Mouse (Mus musculus) heart, embryonic 11.5 days (tissue): ENCODE data around the gene Myo1b. TPM values are rescaled to one million over a fixed set of nuclear protein-coding genes. Genes with fewer than 3 reads are reported as not detected.

Experiments
- ATAC-seq: fragments of 200-750 bp; cut with Nextera tagmentation; replicated peaks from 2 replicates; pipeline ENCODE4 v1.8.0; 2017; ENCODE audit warnings: moderate library complexity; ENCODE audit not compliant: insufficient number of reproducible peaks, low FRiP score, low TSS enrichment
- H3K27ac ChIP-seq: fragments of 300-500 bp; sonication (generic); 2 replicates; pipeline ENCODE4 v1.5.1; 2014; ENCODE audit warnings: mild to moderate bottlenecking, low read depth, low read length
- H3K27me3 ChIP-seq: fragments of 300-500 bp; sonication (generic); 2 replicates; pipeline ENCODE4 v1.6.1; 2014; ENCODE audit warnings: mild to moderate bottlenecking, low read length, mixed read lengths; ENCODE audit not compliant: control insufficient read depth, insufficient read depth
- H3K36me3 ChIP-seq: fragments of 300-500 bp; sonication (generic); 2 replicates; pipeline ENCODE4 v1.6.1; 2014; ENCODE audit warnings: mild to moderate bottlenecking, low read length, moderate library complexity, mixed read lengths; ENCODE audit not compliant: control insufficient read depth, insufficient read depth
- H3K4me1 ChIP-seq: fragments of 300-500 bp; sonication (generic); 2 replicates; pipeline ENCODE4 v1.6.1; 2014; ENCODE audit warnings: low read length; ENCODE audit not compliant: control insufficient read depth, insufficient read depth
- H3K4me2 ChIP-seq: fragments of 300-500 bp; sonication (generic); 2 replicates; pipeline ENCODE4 v1.6.1; 2014; ENCODE audit warnings: mild to moderate bottlenecking, moderate library complexity
- H3K4me3 ChIP-seq: fragments of 300-500 bp; sonication (generic); 2 replicates; pipeline ENCODE4 v1.5.1; 2014; ENCODE audit warnings: low read depth, low read length
- H3K9ac ChIP-seq: fragments of 300-500 bp; sonication (generic); 2 replicates; pipeline ENCODE4 v1.6.1; 2014; ENCODE audit warnings: mild to moderate bottlenecking, low read depth, low read length, moderate library complexity
- H3K9me3 ChIP-seq: fragments of 300-500 bp; sonication (generic); replicated peaks from 2 replicates; pipeline ENCODE4 v1.6.1; 2016; ENCODE audit warnings: low read length; ENCODE audit not compliant: control insufficient read depth
- WGBS: fragments of 180-500 bp; shearing (Covaris S2); extraction: QIAGEN DNeasy Blood & Tissue Kit; methylation state at CpG from one replicate; pipeline ENCODE4 v1.1.7; 2014; ENCODE audit not compliant: insufficient replicate concordance; 5-methylcytosine and 5-hydroxymethylcytosine counted together
- polyA plus RNA-seq: library from polyadenylated mRNA; unstranded; fragments of >200 nt; fragmentation: Nextera tagmentation; extraction: Ambion mirVana; gene quantifications from 2 replicates; pipeline ENCODE4 v1.2.1, GENCODE M21; 2014

Myo1b gene
- polyA plus RNA-seq, 1 experiment from 2014 or later: 51.8 TPM

DNA sequence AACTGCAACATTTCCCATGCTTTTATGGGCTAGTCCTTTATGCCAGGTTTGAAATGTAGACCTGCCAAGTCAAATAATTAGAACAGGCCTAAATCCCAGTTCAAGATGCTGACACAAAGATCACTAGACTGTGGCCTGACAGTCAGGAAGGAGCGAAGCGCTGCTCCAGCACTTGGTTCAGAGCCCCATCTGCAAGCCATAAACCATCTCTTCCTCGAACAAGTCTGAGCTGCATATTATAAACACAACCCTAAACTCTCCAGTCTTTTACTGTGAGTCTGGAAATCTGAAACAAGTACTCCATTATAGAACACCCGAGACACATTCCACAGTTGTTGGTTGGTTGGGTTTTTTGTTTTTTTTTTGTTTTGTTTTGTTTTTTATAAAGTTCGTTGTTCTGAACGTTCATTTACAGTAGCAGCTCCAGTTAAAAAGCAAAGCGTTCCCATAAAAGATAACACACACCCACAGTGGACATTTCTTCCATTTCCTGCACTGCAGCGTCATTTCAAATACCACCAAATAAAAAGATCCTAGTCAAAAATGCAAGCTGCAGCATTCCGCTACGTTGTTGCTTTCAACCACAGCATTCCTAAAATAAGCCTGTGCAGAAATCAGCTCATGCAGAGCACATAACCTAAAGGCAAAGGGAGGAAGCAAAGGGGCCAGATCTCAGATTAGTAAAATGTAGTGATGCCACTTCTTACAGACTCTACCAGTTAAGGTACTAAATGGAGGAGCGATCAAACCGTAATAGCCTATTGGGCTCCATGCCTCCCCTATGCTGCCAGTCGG, 94.0 kb downstream of the Myo1b start:
- WGBS: 84% methylated on average over 13 of the region's 13 CpGs
- H3K4me2 ChIP-seq: no peak overlapping the region
- no peaks in the 10 kb centered on the region for H3K36me3 ChIP-seq
- no peaks in the 10 kb centered on the region for H3K9me3 ChIP-seq
- H3K9ac ChIP-seq: no peak overlapping the region
- H3K4me3 ChIP-seq: no peak overlapping the region
- ATAC-seq: no peak
- no peak overlapping the region for H3K27ac ChIP-seq
- peaks cover 4% of the 10 kb centered on the region for H3K4me1 ChIP-seq
- H3K27me3 ChIP-seq: no peaks in the 10 kb centered on the region

DNA sequence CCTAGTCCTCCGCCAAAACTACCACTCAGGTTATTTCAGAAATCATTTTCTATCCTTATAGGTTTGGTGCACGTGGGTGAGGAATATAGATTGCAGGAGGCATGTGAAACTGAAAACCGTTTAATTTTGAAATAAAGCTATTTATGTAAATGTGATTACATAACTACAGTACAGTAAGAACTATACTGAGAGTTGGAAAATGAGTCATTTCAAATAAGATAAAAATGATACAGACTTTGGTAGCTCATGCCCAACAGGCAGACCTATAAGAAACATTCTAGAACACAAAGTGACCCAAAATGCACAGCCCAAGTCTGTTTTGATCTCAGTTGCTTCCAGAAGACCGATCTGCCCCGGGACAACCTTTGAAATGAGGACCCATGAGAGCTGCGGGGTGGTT, 95.4 kb downstream of the Myo1b start:
- H3K4me1 ChIP-seq: peaks cover 4% of the 10 kb centered on the region
- no peaks in the 10 kb centered on the region for H3K9me3 ChIP-seq
- no peak overlapping the region for H3K4me2 ChIP-seq
- ATAC-seq: no peak
- no peak overlapping the region for H3K9ac ChIP-seq
- no peak overlapping the region for H3K4me3 ChIP-seq
- no peak overlapping the region for H3K27ac ChIP-seq
- WGBS: 89% methylated on average over 6 of the region's 6 CpGs
- no peaks in the 10 kb centered on the region; the same call in 1 of the 2 replicates for H3K36me3 ChIP-seq
- H3K27me3 ChIP-seq: no peaks in the 10 kb centered on the region

DNA sequence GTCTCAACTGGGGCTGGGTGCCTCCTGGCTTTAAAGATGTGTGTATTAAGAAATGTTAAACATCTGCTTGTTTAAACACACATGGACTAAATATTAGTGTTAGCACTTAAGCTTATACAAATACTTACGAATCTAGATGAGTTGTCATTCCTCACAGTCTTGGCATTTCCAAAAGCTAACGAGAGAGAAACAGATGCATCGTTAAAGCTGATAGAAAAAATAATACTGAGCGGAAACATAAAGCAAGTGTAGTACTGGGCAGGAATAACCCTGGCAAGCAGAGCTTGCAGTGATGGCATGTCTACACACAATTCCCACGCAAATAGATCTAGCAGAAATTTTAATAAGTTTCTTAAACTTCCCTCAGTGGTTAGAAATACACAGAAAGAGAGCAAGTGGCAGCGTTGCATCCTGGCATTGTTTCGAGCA, 95.8 kb downstream of the Myo1b start:
- peaks cover 4% of the 10 kb centered on the region for H3K4me1 ChIP-seq
- no peak for ATAC-seq
- no peaks in the 10 kb centered on the region; the same call in 1 of the 2 replicates for H3K36me3 ChIP-seq
- H3K4me3 ChIP-seq: no peak overlapping the region
- WGBS: 82% methylated on average over 7 of the region's 7 CpGs
- H3K27ac ChIP-seq: no peak overlapping the region
- no peak overlapping the region for H3K9ac ChIP-seq
- H3K4me2 ChIP-seq: no peak overlapping the region
- H3K27me3 ChIP-seq: no peaks in the 10 kb centered on the region
- H3K9me3 ChIP-seq: no peaks in the 10 kb centered on the region

DNA sequence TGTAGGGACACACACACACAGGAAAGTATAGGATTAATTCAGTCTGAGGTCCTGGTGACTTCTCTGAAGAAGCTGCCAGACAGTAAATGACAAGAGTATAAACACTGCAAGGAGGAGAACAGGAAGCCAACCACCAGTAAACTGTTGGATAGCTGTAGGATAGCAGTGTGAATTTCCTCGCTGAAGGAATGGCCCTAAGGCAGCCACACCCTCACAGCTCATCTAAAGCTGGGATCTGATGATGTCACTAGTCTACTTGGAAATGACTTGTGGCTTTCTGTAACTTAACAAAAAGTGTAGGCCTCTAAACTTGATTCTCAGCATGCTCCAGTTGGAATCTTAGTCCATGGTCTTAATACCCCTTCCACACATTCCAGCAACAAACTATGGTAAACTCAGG, 100.2 kb downstream of the Myo1b start:
- WGBS: 77% methylated on average over 1 of the region's 1 CpGs
- no peak overlapping the region for H3K4me2 ChIP-seq
- no peak for ATAC-seq

DNA sequence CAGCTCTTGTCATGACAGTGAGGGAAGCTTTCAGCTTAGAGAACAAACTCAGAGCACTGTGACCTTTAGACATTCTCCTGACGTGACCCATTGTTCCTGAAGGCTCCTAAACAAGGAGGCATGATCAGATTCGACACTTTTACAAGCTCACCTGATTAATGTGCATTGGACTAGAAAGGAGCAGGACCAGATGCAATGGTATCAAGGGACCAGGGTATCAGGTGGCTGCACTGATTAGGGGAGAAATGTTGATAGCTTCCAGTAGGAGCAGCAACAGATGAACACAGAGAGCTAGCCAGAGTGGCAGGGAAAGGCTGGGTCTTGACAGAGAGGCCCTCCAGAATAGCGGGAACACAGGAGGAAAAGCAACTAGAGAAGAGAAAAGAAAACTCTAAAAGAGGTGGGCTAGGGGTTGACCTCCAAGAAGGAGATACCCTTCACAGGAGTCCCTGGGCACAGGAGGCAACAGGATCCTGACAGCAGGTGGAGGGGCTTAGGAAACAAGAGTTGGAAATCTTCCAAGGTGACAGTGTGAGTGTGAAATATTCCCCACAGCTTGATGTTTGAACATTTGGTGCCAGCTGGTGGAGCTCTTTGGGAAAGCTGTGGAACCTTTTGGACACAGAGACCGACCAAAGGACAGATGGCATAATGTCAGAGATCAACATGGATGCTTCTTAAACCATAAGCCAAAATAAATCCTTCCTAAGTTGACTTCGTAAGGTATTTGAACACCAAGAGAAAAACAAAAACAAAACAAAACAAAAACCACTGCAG, 100.8 kb downstream of the Myo1b start:
- Histone ChIP-seq H3K27me3 (no peaks in the 10 kb centered on the region), H3K9me3 (no peaks in the 10 kb centered on the region), H3K9ac (no peak overlapping the region), H3K4me1 (no peaks in the 10 kb centered on the region), H3K4me3 (no peak overlapping the region), H3K4me2 (no peak overlapping the region), H3K27ac (no peak overlapping the region), H3K36me3 (no peaks in the 10 kb centered on the region; the same call in 1 of the 2 replicates)
- 67% methylated on average over 5 of the region's 5 CpGs for WGBS
- no peak for ATAC-seq

More for the DNA sequence above, 100.2 kb downstream of the Myo1b start:
- H3K9ac ChIP-seq: no peak overlapping the region
- no peak overlapping the region for H3K4me3 ChIP-seq
- no peaks in the 10 kb centered on the region for H3K9me3 ChIP-seq
- no peaks in the 10 kb centered on the region for H3K27me3 ChIP-seq
- H3K27ac ChIP-seq: no peak overlapping the region
- H3K4me1 ChIP-seq: no peaks in the 10 kb centered on the region
- H3K36me3 ChIP-seq: no peaks in the 10 kb centered on the region; the same call in 1 of the 2 replicates

DNA sequence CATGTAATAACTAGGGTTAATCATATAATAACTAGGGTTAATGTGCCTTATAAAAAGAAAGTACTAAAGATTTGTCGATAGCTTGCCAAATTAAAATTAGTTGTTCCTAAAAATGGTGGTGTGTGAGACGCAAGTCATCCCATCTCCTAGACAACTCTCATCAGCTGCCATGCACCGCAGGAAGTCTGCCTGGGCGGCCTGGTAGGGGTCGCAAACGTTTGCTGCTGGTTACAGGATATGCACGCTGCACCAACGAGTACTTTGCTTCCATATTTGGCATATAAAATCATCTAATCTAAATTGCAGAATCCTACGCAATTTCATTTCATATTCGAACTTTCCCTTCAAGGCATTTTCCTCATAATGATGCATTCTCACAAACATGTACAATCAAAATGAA, 107.0 kb downstream of the Myo1b start:
- Histone ChIP-seq H3K36me3 (no peaks in the 10 kb centered on the region), H3K27me3 (no peaks in the 10 kb centered on the region), H3K4me3 (no peak overlapping the region), H3K4me2 (no peak overlapping the region), H3K9ac (no peak overlapping the region), H3K4me1 (no peaks in the 10 kb centered on the region), H3K27ac (no peak overlapping the region), H3K9me3 (no peaks in the 10 kb centered on the region)
- 81% methylated on average over 10 of the region's 10 CpGs for WGBS
- no peak for ATAC-seq

DNA sequence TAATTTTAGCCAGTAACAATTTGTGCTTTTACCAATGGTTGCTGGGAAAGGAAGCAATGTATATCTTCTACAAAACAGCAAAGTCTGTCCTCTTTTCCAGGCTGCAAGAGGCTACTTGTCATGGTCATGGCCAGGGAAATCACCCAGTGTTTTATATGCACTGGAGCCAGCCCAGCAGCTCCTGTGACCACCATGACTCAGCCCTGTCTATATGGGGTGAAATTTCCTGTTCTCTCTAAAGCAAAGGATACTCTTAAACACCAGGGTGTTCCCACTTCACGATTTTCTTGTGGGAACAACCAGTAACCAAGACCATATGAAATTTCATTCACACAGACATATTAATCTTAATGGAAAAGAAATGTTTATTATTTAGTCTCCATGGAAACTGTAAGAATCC, 107.6 kb downstream of the Myo1b start:
- Histone ChIP-seq H3K9me3 (no peaks in the 10 kb centered on the region), H3K27ac (no peak overlapping the region), H3K36me3 (no peaks in the 10 kb centered on the region), H3K4me2 (no peak overlapping the region), H3K9ac (no peak overlapping the region), H3K4me1 (no peaks in the 10 kb centered on the region), H3K27me3 (no peaks in the 10 kb centered on the region), H3K4me3 (no peak overlapping the region)
- 77% methylated on average over 1 of the region's 1 CpGs for WGBS
- ATAC-seq: no peak

DNA sequence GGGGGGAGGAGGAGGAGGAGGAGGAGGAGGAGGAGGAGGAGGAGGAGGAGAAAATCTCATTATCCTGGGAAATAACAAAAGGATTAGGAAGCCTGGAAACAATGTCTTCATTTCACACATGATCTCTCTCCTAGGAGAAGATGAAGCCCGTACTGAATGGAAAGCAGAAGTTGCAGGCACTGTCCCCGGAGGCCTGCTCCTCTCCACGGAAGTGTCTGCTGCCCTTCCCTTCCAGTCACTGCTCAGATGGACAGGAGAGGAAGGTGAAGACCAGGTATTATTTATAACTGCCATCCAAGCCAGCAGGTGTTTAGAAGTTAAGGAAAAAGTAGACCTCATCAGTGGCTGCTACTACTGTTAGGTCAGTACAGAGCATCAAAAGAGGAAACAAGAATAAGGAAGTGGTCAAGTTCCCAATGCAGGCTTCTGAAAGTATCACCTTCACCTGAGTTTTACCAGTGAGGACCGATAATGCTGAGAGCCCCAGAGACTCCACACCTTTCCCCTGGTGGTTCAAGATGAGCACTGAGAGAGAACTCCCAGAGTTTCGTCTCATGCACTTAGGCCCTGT, 110.7 kb downstream of the Myo1b start:
- Histone ChIP-seq H3K4me1 (no peaks in the 10 kb centered on the region), H3K27ac (no peak overlapping the region), H3K4me2 (no peak overlapping the region), H3K9me3 (no peaks in the 10 kb centered on the region), H3K36me3 (no peaks in the 10 kb centered on the region), H3K9ac (no peak overlapping the region), H3K4me3 (no peak overlapping the region), H3K27me3 (no peaks in the 10 kb centered on the region)
- WGBS: 74% methylated on average over 5 of the region's 5 CpGs
- ATAC-seq: no peak
